Mouse (Mus musculus) bone marrow macrophage, adult 2 months (primary cell): Measurements from ENCODE around the gene Pold1.

Experiments
- CTCF ChIP-seq: IDR thresholded peaks from 2 replicates; pipeline ENCODE4 v1.5.1; 2012; ENCODE audit warnings: low read depth, mild to moderate bottlenecking, low read length, moderate library complexity
- POLR2A ChIP-seq: IDR thresholded peaks from 2 replicates; pipeline ENCODE4 v1.6.1; 2012; ENCODE audit warnings: mild to moderate bottlenecking, low read depth, low read length, borderline replicate concordance

DNA sequence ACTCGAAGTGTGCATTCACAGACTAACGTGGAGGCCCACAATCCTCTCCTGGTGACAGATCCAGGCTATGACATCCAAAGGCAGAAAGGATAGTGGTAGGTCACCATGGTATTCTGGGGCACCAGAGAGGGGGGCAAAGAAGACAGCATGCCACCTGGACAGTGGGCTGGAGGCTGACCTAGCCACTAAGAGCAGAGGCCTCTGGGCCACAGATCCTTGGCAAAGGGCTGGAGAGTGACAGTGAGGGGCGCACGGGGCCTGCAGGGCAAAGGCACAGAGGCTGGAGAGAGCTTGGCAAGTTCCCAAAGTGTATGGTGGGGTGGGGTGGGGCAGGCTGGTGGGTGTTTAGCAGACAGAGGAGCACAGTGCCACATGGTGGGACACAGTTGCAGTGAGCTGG, 58.4 kb downstream of the Pold1 start:
- TF ChIP-seq POLR2A, result no peak
- TF ChIP-seq CTCF, result no peak
